Comparison of ENCODE assay signal across 23 mouse cellular contexts in genomic region chr11:60734206-60734605, GRCm38 (mm10). TPM values are rescaled to one million over a fixed set of nuclear protein-coding genes. Genes with fewer than 3 reads are reported as not detected.
DNase-seq lines count a peak whose midpoint lies in the region; ATAC-seq and TF ChIP-seq lines count a peak whose summit lies in the region.
"Had no signal": no experiment of that assay in that cellular context is flagged by ENCODE, and none has a peak within 500 bp of the region (broad histone marks: within the 10 kb centered on the region; RNA-seq: fewer than 3 reads in every experiment).

No protein-coding gene starts in this region.

- no peak overlapping the region for H3K27ac ChIP-seq in intestine, postnatal 0 days (ENCODE audit: low read depth, low read length)
- no peak overlapping the region for H3K27ac ChIP-seq in intestine, embryonic 16.5 days (ENCODE audit: low read length)
- no peak overlapping the region for H3K27ac ChIP-seq in liver, embryonic 11.5 days (ENCODE audit: low read depth, low read length)
- H3K27ac ChIP-seq: embryonic facial prominence, embryonic 15.5 days; forebrain, embryonic 10.5 days; hindbrain, embryonic 10.5 days; left cerebral cortex, adult 2 months; liver, embryonic 13.5 days; lung, embryonic 15.5 days; neural tube, embryonic 12.5 days; stomach, embryonic 15.5 days had no signal

- 0 out of 2 replicates have a peak, but pooled peaks have one; percentile 28 for ATAC-seq in intestine, postnatal 0 days
- ATAC-seq in intestine, embryonic 16.5 days, result no peak
- no peak for ATAC-seq in monocyte, adult 5-6 weeks (replicated peaks; ENCODE audit: insufficient number of reproducible peaks, low FRiP score, low TSS enrichment, poor library complexity, severe bottlenecking)
- ATAC-seq in liver, embryonic 11.5 days (replicated peaks; ENCODE audit: low FRiP score), result no peak
- ATAC-seq: CD4-positive, CD25-positive, alpha-beta regulatory T cell, adult 4 months; forebrain, postnatal 0 days had no signal

- H3K9me3 ChIP-seq in intestine, postnatal 0 days (ENCODE audit: control insufficient read depth), result no peaks in the 10 kb centered on the region
- H3K9me3 ChIP-seq in intestine, embryonic 16.5 days (ENCODE audit: control insufficient read depth, low read length), result no peaks in the 10 kb centered on the region
- H3K9me3 ChIP-seq in liver, embryonic 11.5 days (ENCODE audit: control insufficient read depth, low read length), result no peaks in the 10 kb centered on the region
- H3K9me3 ChIP-seq: embryonic facial prominence, embryonic 15.5 days; forebrain, embryonic 10.5 days; hindbrain, embryonic 10.5 days; liver, embryonic 13.5 days; lung, embryonic 15.5 days; neural tube, embryonic 12.5 days; stomach, embryonic 15.5 days had no signal

- 46% methylated on average over 2 of the region's 2 CpGs for WGBS in intestine, postnatal 0 days
- 66% methylated on average over 2 of the region's 2 CpGs for WGBS in intestine, embryonic 16.5 days
- 66% methylated on average over 2 of the region's 2 CpGs for WGBS in liver, embryonic 11.5 days

- DNase-seq in adipocyte (ENCODE audit: low spot score), result peak; percentile 42
- peak; percentile 58 for DNase-seq in gastrocnemius, postnatal 25 days
- no peak for DNase-seq in urinary bladder, adult 2 months (ENCODE audit: low spot score)
- no peak for DNase-seq in liver, embryonic 11.5 days (ENCODE audit: low spot score)
- DNase-seq: cerebellum, adult 2 months; cerebellum, postnatal 36 days; forebrain, postnatal 0 days; kidney, adult 2 months; kidney, postnatal 14 days; liver, embryonic 13.5 days; thymus, adult 2 months had no signal

- H3K9ac ChIP-seq in intestine, postnatal 0 days (ENCODE audit: low read depth, low read length), result no peak overlapping the region
- H3K9ac ChIP-seq in intestine, embryonic 16.5 days (ENCODE audit: low read depth, low read length), result no peak overlapping the region
- no peak overlapping the region for H3K9ac ChIP-seq in liver, embryonic 11.5 days (ENCODE audit: low read depth, low read length)
- H3K9ac ChIP-seq: embryonic facial prominence, embryonic 15.5 days; forebrain, postnatal 0 days; liver, embryonic 13.5 days; lung, embryonic 15.5 days; neural tube, embryonic 12.5 days; stomach, embryonic 15.5 days had no signal

- peaks cover 6% of the 10 kb centered on the region; the same call in 1 of the 2 replicates for H3K36me3 ChIP-seq in intestine, postnatal 0 days (ENCODE audit: control insufficient read depth, insufficient read depth)
- 0 out of 2 replicates have a peak, but pooled peaks cover 2% of the 10 kb centered on the region for H3K36me3 ChIP-seq in intestine, embryonic 16.5 days (ENCODE audit: control insufficient read depth, insufficient read depth, low read length)
- H3K36me3 ChIP-seq in liver, embryonic 11.5 days (ENCODE audit: control insufficient read depth, insufficient read depth, low read length), result peaks cover 8% of the 10 kb centered on the region; the same call in 1 of the 2 replicates

- H3K4me1 ChIP-seq in intestine, postnatal 0 days (replicated peaks; ENCODE audit: control insufficient read depth, insufficient read depth, low read length), result no peaks in the 10 kb centered on the region
- peaks cover 4% of the 10 kb centered on the region; the same call in 1 of the 2 replicates for H3K4me1 ChIP-seq in intestine, embryonic 16.5 days (ENCODE audit: control insufficient read depth, insufficient read depth, low read length)
- no peaks in the 10 kb centered on the region for H3K4me1 ChIP-seq in liver, embryonic 11.5 days (replicated peaks; ENCODE audit: control insufficient read depth, insufficient read depth, low read length)

- H3K4me3 ChIP-seq in intestine, postnatal 0 days (ENCODE audit: low read depth, low read length), result no peak overlapping the region
- no peak overlapping the region for H3K4me3 ChIP-seq in intestine, embryonic 16.5 days (ENCODE audit: low read length)
- no peak overlapping the region for H3K4me3 ChIP-seq in liver, embryonic 11.5 days (ENCODE audit: low read depth, low read length)
- H3K4me3 ChIP-seq: embryonic facial prominence, embryonic 15.5 days; forebrain, embryonic 10.5 days; hindbrain, embryonic 10.5 days; left cerebral cortex, adult 2 months; liver, embryonic 13.5 days; lung, embryonic 15.5 days; neural tube, embryonic 12.5 days; stomach, embryonic 15.5 days had no signal

- TF ChIP-seq CTCF in intestine, postnatal 0 days (IDR thresholded peaks at IDR 0.05; ENCODE audit: low read depth), result no peak

- H3K27me3 ChIP-seq in intestine, postnatal 0 days (replicated peaks; ENCODE audit: control insufficient read depth, insufficient read depth, low read length), result no peaks in the 10 kb centered on the region
- H3K27me3 ChIP-seq in intestine, embryonic 16.5 days (replicated peaks; ENCODE audit: control insufficient read depth, insufficient read depth, low read length), result no peaks in the 10 kb centered on the region
- no peaks in the 10 kb centered on the region for H3K27me3 ChIP-seq in liver, embryonic 11.5 days (replicated peaks; ENCODE audit: control insufficient read depth, insufficient read depth, low read length)
- H3K27me3 ChIP-seq: embryonic facial prominence, embryonic 15.5 days; liver, embryonic 13.5 days; lung, embryonic 15.5 days; neural tube, embryonic 12.5 days; stomach, embryonic 15.5 days had no signal

- H3K4me2 ChIP-seq in intestine, postnatal 0 days (replicated peaks; ENCODE audit: low read depth), result no peak overlapping the region
- H3K4me2 ChIP-seq in intestine, embryonic 16.5 days (ENCODE audit: low read depth, low read length), result no peak overlapping the region
- no peak overlapping the region for H3K4me2 ChIP-seq in liver, embryonic 11.5 days
- H3K4me2 ChIP-seq: embryonic facial prominence, embryonic 15.5 days; liver, embryonic 13.5 days; lung, embryonic 15.5 days; midbrain, embryonic 11.5 days; neural tube, embryonic 12.5 days; stomach, embryonic 15.5 days had no signal

RNA-seq across cellular contexts. Expression of gene Mief2, which starts 6.0 kb away (rescaled TPM):
- polyA plus RNA-seq in intestine, postnatal 0 days (2015; fragmentation: Nextera tagmentation; extraction: Ambion mirVana), result 7.3 and 8.3 TPM in 2 replicates
- polyA plus RNA-seq in intestine, embryonic 16.5 days (2015; fragmentation: Nextera tagmentation; extraction: Ambion mirVana), result 9.8 and 10.7 TPM in 2 replicates
- 10 to 100 TPM; 73.9 to 91.2 TPM for total RNA-seq in gastrocnemius, postnatal 25 days (2021)
- total RNA-seq in monocyte, adult 5-6 weeks (2017), result 7.8 to 17.2 TPM (median 10.3 TPM) in 3 replicates
- 15.9 and 18.0 TPM in 2 replicates for polyA plus RNA-seq in urinary bladder, adult 2 months (2012; rRNA removed)
- polyA plus RNA-seq in liver, embryonic 11.5 days (2014; fragmentation: Nextera tagmentation; extraction: Ambion mirVana), result 8.0 and 8.9 TPM in 2 replicates

RNA-seq across cellular contexts. Expression of gene Flii, which starts 7.1 kb away (rescaled TPM):
- polyA plus RNA-seq in intestine, postnatal 0 days (2015; fragmentation: Nextera tagmentation; extraction: Ambion mirVana), result 47.4 and 48.9 TPM in 2 replicates
- polyA plus RNA-seq in intestine, embryonic 16.5 days (2015; fragmentation: Nextera tagmentation; extraction: Ambion mirVana), result 81.3 and 81.6 TPM in 2 replicates
- 10 to 100 TPM; 85.4 to 97.7 TPM for total RNA-seq in gastrocnemius, postnatal 25 days (2021)
- total RNA-seq in monocyte, adult 5-6 weeks (2017), result 279 to 316 TPM (median 279 TPM) in 3 replicates
- polyA plus RNA-seq in urinary bladder, adult 2 months (2012; rRNA removed), result 175 and 179 TPM in 2 replicates
- polyA plus RNA-seq in liver, embryonic 11.5 days (2014; fragmentation: Nextera tagmentation; extraction: Ambion mirVana), result 61.3 and 69.2 TPM in 2 replicates

RNA-seq across cellular contexts. Expression of gene Llgl1, which starts 34.7 kb away (rescaled TPM):
- polyA plus RNA-seq in intestine, postnatal 0 days (2015; fragmentation: Nextera tagmentation; extraction: Ambion mirVana), result 8.6 and 9.1 TPM in 2 replicates
- polyA plus RNA-seq in intestine, embryonic 16.5 days (2015; fragmentation: Nextera tagmentation; extraction: Ambion mirVana), result 30.3 TPM in 2 replicates
- 1 to 10 TPM; 8.3 to 9.1 TPM for total RNA-seq in gastrocnemius, postnatal 25 days (2021)
- 5.3 to 8.3 TPM (median 5.3 TPM) in 3 replicates for total RNA-seq in monocyte, adult 5-6 weeks (2017)
- 26.5 and 28.2 TPM in 2 replicates for polyA plus RNA-seq in urinary bladder, adult 2 months (2012; rRNA removed)
- 35.6 and 35.9 TPM in 2 replicates for polyA plus RNA-seq in liver, embryonic 11.5 days (2014; fragmentation: Nextera tagmentation; extraction: Ambion mirVana)

RNA-seq across cellular contexts. Expression of gene Top3a, which starts 43.0 kb away (rescaled TPM):
- polyA plus RNA-seq in intestine, postnatal 0 days (2015; fragmentation: Nextera tagmentation; extraction: Ambion mirVana), result 3.2 and 3.7 TPM in 2 replicates
- polyA plus RNA-seq in intestine, embryonic 16.5 days (2015; fragmentation: Nextera tagmentation; extraction: Ambion mirVana), result 9.2 and 10.4 TPM in 2 replicates
- 1 to 10 TPM; 3.2 to 3.3 TPM for total RNA-seq in gastrocnemius, postnatal 25 days (2021)
- 13.7 to 17.6 TPM (median 15.4 TPM) in 3 replicates for total RNA-seq in monocyte, adult 5-6 weeks (2017)
- 7.3 and 7.9 TPM in 2 replicates for polyA plus RNA-seq in urinary bladder, adult 2 months (2012; rRNA removed)
- 16.2 and 19.1 TPM in 2 replicates for polyA plus RNA-seq in liver, embryonic 11.5 days (2014; fragmentation: Nextera tagmentation; extraction: Ambion mirVana)

RNA-seq across cellular contexts. Expression of gene Smcr8, which starts 43.1 kb away (rescaled TPM):
- 4.0 and 4.4 TPM in 2 replicates for polyA plus RNA-seq in intestine, postnatal 0 days (2015; fragmentation: Nextera tagmentation; extraction: Ambion mirVana)
- polyA plus RNA-seq in intestine, embryonic 16.5 days (2015; fragmentation: Nextera tagmentation; extraction: Ambion mirVana), result 5.9 and 7.5 TPM in 2 replicates
- total RNA-seq in gastrocnemius, postnatal 25 days (2021), result 10 to 100 TPM; 13.4 to 15.3 TPM
- total RNA-seq in monocyte, adult 5-6 weeks (2017), result 13.8 to 29.7 TPM (median 16.2 TPM) in 3 replicates
- 8.2 and 8.9 TPM in 2 replicates for polyA plus RNA-seq in urinary bladder, adult 2 months (2012; rRNA removed)
- 7.7 and 7.8 TPM in 2 replicates for polyA plus RNA-seq in liver, embryonic 11.5 days (2014; fragmentation: Nextera tagmentation; extraction: Ambion mirVana)

Comparison
In these comparisons a context has a peak if more than half of its experiments do, and no peak if none do; other contexts are left out.
1. DNase-seq: peak in adipocyte (single experiment) and gastrocnemius, postnatal 25 days (single experiment); none in urinary bladder, adult 2 months (single experiment) and liver, embryonic 11.5 days (single experiment).